Mouse (Mus musculus): ENCODE results near the gene Hmox1. TPM values are rescaled to one million over a fixed set of nuclear protein-coding genes. Genes with fewer than 3 reads are reported as not detected.

Hmox1 gene
- polyA plus RNA-seq, 1 experiment from 2014 or later: 11.6 TPM

DNA sequence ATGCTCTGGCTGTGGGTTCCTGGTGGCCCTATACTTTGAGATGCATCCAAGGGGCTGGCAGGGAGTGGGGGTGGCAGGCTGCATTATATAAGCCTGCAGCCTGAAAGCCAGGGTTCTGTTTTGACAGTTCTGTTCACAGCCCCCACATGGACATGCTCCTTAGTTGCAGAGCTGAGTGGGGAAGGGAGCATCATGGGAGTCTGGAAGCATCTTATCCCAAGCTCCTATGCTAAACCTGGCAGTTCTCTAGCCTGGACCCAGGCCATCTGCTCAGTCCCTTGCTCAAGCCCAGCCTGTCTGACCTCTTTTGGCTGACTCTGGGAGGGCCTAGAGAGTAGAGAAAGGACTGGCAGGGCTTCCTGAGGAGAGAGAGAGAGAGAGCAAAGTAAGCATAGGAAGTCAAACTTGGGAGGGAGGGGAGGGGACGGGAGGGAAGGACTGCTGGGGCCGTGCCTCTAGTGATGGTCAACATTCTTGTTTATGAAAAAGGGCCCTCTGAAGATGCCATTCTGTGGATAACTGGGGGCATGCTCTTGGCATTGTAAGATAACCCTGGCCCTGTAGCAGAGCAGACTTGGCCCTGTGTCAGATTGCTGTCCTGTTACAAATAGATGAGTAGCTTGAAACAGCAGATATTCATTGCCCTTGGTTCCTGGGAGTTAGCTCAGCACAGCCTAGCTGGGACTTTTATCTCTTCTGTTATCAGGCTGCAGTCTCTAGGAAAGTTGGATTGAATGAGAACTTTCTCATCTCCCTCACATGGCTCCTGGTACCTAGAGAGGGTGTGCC lies 41.4 kb downstream of the Hmox1 start:
- H3K4me3 ChIP-seq: no peak overlapping the region
- H3K9ac ChIP-seq: no peak overlapping the region
- WGBS: 50% methylated on average over 2 of the region's 2 CpGs
- H3K4me2 ChIP-seq: no peak overlapping the region
- no peaks in the 10 kb centered on the region; the same call in 1 of the 2 replicates for H3K4me1 ChIP-seq
- H3K27ac ChIP-seq: no peak overlapping the region
- H3K36me3 ChIP-seq (replicated peaks): no peaks in the 10 kb centered on the region
- no peaks in the 10 kb centered on the region for H3K9me3 ChIP-seq
- peak; percentile 18; the same call in 1 of the 2 replicates for ATAC-seq (replicated peaks)
- H3K27me3 ChIP-seq (replicated peaks): no peaks in the 10 kb centered on the region

DNA sequence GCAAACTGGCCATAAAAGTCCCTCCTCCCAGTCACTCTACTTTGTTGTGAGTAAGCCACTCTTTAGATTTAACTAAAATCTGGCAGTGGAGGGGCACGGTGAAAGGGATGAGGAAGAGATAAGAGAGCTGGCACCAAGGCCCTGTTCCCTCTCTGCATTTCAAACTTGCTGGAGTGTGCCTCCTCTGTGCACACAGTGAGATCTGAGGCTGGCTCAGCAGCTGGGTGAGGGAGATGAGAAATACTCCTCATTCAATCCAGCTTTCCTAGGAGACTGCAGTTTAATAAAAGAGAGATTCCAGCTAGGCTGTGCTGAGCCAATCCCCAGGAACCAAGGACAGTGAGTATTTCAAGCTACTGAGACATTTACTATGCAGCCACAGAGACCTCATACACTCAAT lies 42.3 kb downstream of the Hmox1 start:
- no peak overlapping the region for H3K4me2 ChIP-seq
- no peak overlapping the region for H3K27ac ChIP-seq
- ATAC-seq (replicated peaks): peak; percentile 55; the same call in 1 of the 2 replicates
- H3K9ac ChIP-seq: no peak overlapping the region
- no peak overlapping the region for H3K4me3 ChIP-seq
- no peaks in the 10 kb centered on the region for H3K9me3 ChIP-seq
- 52% methylated on average over 1 of the region's 1 CpGs for WGBS
- H3K27me3 ChIP-seq (replicated peaks): no peaks in the 10 kb centered on the region
- no peaks in the 10 kb centered on the region; the same call in 1 of the 2 replicates for H3K4me1 ChIP-seq
- H3K36me3 ChIP-seq (replicated peaks): no peaks in the 10 kb centered on the region

DNA sequence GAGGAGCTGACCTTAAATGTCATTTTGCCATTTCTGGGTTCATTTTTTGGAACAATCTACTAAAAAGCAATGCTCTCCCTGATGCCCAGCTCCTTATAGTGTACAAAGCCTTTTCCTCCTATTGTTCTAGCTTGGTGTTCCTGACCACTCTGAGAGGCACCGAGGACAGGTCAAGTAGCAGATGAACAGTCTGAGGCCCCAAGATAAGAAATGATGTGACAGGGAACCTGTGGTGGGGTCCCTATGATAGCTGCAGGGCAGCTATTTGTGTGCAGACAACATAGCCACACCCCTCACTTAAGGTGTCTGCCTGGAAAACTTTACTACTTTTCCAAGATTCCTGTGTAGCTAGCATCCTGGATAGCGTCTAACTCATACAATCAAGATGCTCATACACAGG lies 42.8 kb downstream of the Hmox1 start:
- no peaks in the 10 kb centered on the region for H3K36me3 ChIP-seq (replicated peaks)
- no peak overlapping the region for H3K4me3 ChIP-seq
- no peak overlapping the region for H3K9ac ChIP-seq
- no peaks in the 10 kb centered on the region for H3K9me3 ChIP-seq
- no peak overlapping the region for H3K27ac ChIP-seq
- H3K4me2 ChIP-seq: no peak overlapping the region
- WGBS: 89% methylated on average over 2 of the region's 2 CpGs
- no peak for ATAC-seq (replicated peaks)
- H3K4me1 ChIP-seq: no peaks in the 10 kb centered on the region; the same call in 1 of the 2 replicates
- H3K27me3 ChIP-seq (replicated peaks): no peaks in the 10 kb centered on the region

DNA sequence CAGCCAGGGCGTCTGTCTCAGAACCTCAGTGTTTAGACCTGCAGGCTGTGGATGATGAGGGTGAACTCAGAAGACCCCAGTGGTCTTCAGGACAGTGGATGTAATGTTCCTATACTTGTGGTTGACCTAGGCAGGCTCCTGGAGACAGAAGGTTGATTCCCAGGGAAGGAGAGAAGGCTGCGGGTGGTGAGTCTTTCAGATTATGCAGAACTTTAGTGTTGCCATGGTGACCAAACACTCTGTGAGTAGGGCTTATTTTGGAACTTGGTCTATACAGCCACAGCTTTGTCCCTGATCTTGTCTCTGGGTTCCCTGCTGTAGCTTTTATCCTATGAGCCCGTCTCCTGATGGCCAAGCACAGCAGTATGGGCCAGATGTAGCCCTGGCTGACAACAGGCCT lies 44.1 kb downstream of the Hmox1 start:
- no peaks in the 10 kb centered on the region for H3K9me3 ChIP-seq
- ATAC-seq (replicated peaks): no peak
- no peaks in the 10 kb centered on the region for H3K27me3 ChIP-seq (replicated peaks)
- no peak overlapping the region for H3K4me3 ChIP-seq
- H3K27ac ChIP-seq: no peak overlapping the region
- no peak overlapping the region for H3K9ac ChIP-seq
- no peaks in the 10 kb centered on the region for H3K36me3 ChIP-seq (replicated peaks)
- H3K4me2 ChIP-seq: no peak overlapping the region
- WGBS: 46% methylated on average over 3 of the region's 3 CpGs
- H3K4me1 ChIP-seq: no peaks in the 10 kb centered on the region; the same call in 1 of the 2 replicates

Other genes with a start within 250 kb of the Hmox1 start
- not detected in 2 replicates for gene Isx, start 220.4 kb upstream of the Hmox1 start, polyA plus RNA-seq (2015; fragmentation: Nextera tagmentation; extraction: Ambion mirVana)
- 41.5 and 44.4 TPM in 2 replicates for gene Hmgxb4, start 100.3 kb upstream of the Hmox1 start, polyA plus RNA-seq (2015; fragmentation: Nextera tagmentation; extraction: Ambion mirVana)
- 32.0 and 34.3 TPM in 2 replicates for gene Tom1, start 59.9 kb upstream of the Hmox1 start, polyA plus RNA-seq (2015; fragmentation: Nextera tagmentation; extraction: Ambion mirVana)
- gene Mcm5, start 15.9 kb downstream of the Hmox1 start, polyA plus RNA-seq (2015; fragmentation: Nextera tagmentation; extraction: Ambion mirVana): 34.0 and 34.2 TPM in 2 replicates
- gene Rasd2, start 120.3 kb downstream of the Hmox1 start, polyA plus RNA-seq (2015; fragmentation: Nextera tagmentation; extraction: Ambion mirVana): 3.3 and 4.2 TPM in 2 replicates